ENCODE assay signal across 22 mouse cellular contexts in genomic region chr13:63247631-63248030, GRCm38 (mm10).
DNase-seq lines count a peak whose midpoint lies in the region; ATAC-seq and TF ChIP-seq lines count a peak whose summit lies in the region.
"Had no signal": no experiment of that assay in that cellular context is flagged by ENCODE, and none has a peak within 500 bp of the region (broad histone marks: within the 10 kb centered on the region; RNA-seq: fewer than 3 reads in every experiment).

No protein-coding gene starts in this region.

- ATAC-seq in heart, embryonic 13.5 days (ENCODE audit: extremely low read depth, insufficient number of reproducible peaks, low FRiP score, low TSS enrichment): no peak
- ATAC-seq in limb, embryonic 13.5 days (ENCODE audit: low FRiP score, low read depth): no peak
- ATAC-seq: forebrain, postnatal 0 days; intestine, embryonic 15.5 days had no signal

- intact Hi-C loops in heart, postnatal 25 days (cut with DNase I): no loop called here
- intact Hi-C loops in left cerebral cortex, adult 2 months (cut with DNase I): loop anchor here (5.0 to 10.0 kb wide), 3 partner anchors 200 to 317 kb away; no protein-coding TSS in a partner anchor
- intact Hi-C loops in left cerebral cortex, postnatal 14 days (cut with DNase I): loop anchor here (10.0 kb wide), 1 partner anchor 203 kb away; no protein-coding TSS in a partner anchor

- DNase-seq in heart, postnatal 25 days (ENCODE audit: low spot score): no peak
- DNase-seq in left cerebral cortex, adult 2 months (ENCODE audit: extremely low spot score in 1 of 2, low spot score in 2 of 2): no peak
- DNase-seq in left cerebral cortex, postnatal 14 days (ENCODE audit: low spot score in 2 of 2): no peak
- DNase-seq in MN1 (ENCODE audit: low spot score): peak; percentile 36
- DNase-seq in thymus, adult 18-20 months: no peak
- DNase-seq in urinary bladder, postnatal 10 days (ENCODE audit: low spot score): no peak
- DNase-seq: cerebellum, postnatal 14 days; embryo, embryonic 11 days; forebrain, postnatal 0 days; gastrocnemius, postnatal 10 days; lung, postnatal 36 days; right cerebral cortex, postnatal 4 days; thymus, postnatal 36 days had no signal

- peaks cover 37% of the 10 kb centered on the region for H3K36me3 ChIP-seq in heart, embryonic 13.5 days
- H3K36me3 ChIP-seq in limb, embryonic 13.5 days: peaks cover 46% of the 10 kb centered on the region
- H3K36me3 ChIP-seq: hindbrain, embryonic 12.5 days; midbrain, embryonic 12.5 days; neural tube, embryonic 15.5 days had no signal

- H3K4me2 ChIP-seq in heart, embryonic 13.5 days: no peak overlapping the region
- peak overlapping the region; percentile 91 for H3K4me2 ChIP-seq in limb, embryonic 13.5 days (replicated peaks)
- H3K4me2 ChIP-seq: heart, embryonic 11.5 days; hindbrain, embryonic 12.5 days; intestine, embryonic 15.5 days; midbrain, embryonic 12.5 days; neural tube, embryonic 15.5 days had no signal

- H3K9ac ChIP-seq in heart, embryonic 13.5 days: no peak overlapping the region
- peak overlapping the region; percentile 58 for H3K9ac ChIP-seq in limb, embryonic 13.5 days
- H3K9ac ChIP-seq: forebrain, postnatal 0 days; hindbrain, embryonic 12.5 days; intestine, embryonic 15.5 days; liver, embryonic 14.5 days; midbrain, embryonic 12.5 days; neural tube, embryonic 15.5 days had no signal

- no peaks in the 10 kb centered on the region for H3K9me3 ChIP-seq in heart, embryonic 13.5 days
- H3K9me3 ChIP-seq in limb, embryonic 13.5 days: no peaks in the 10 kb centered on the region
- H3K9me3 ChIP-seq: G1E; hindbrain, embryonic 12.5 days; intestine, embryonic 15.5 days; midbrain, embryonic 12.5 days; neural tube, embryonic 15.5 days had no signal

- no peaks in the 10 kb centered on the region for H3K27me3 ChIP-seq in heart, embryonic 13.5 days (replicated peaks)
- no peaks in the 10 kb centered on the region for H3K27me3 ChIP-seq in limb, embryonic 13.5 days
- H3K27me3 ChIP-seq: hindbrain, embryonic 12.5 days; intestine, embryonic 15.5 days; midbrain, embryonic 12.5 days; neural tube, embryonic 15.5 days had no signal

- H3K27ac ChIP-seq in heart, embryonic 13.5 days (replicated peaks): peak overlapping the region; percentile 77; the same call in 1 of the 2 replicates
- H3K27ac ChIP-seq in left cerebral cortex, adult 2 months: peak overlapping the region; percentile 52
- 0 out of 2 replicates have a peak overlapping the region, but pooled peaks have one; percentile 17 for H3K27ac ChIP-seq in limb, embryonic 13.5 days
- H3K27ac ChIP-seq: hindbrain, embryonic 12.5 days; intestine, embryonic 15.5 days; liver, embryonic 14.5 days; midbrain, embryonic 12.5 days; neural tube, embryonic 15.5 days had no signal

- no peak overlapping the region for H3K4me3 ChIP-seq in heart, embryonic 13.5 days
- no peak overlapping the region; the same call in 1 of the 2 replicates for H3K4me3 ChIP-seq in left cerebral cortex, adult 2 months
- peak overlapping the region; percentile 87; the same call in 1 of the 2 replicates for H3K4me3 ChIP-seq in limb, embryonic 13.5 days
- H3K4me3 ChIP-seq: hindbrain, embryonic 12.5 days; intestine, embryonic 15.5 days; midbrain, embryonic 12.5 days; neural tube, embryonic 15.5 days had no signal

- WGBS in heart, embryonic 13.5 days: 90% methylated on average over 11 of the region's 11 CpGs
- WGBS in limb, embryonic 13.5 days: 90% methylated on average over 11 of the region's 11 CpGs

- H3K4me1 ChIP-seq in heart, embryonic 13.5 days: peaks cover 99% of the 10 kb centered on the region
- peaks cover 97% of the 10 kb centered on the region for H3K4me1 ChIP-seq in limb, embryonic 13.5 days

- TF ChIP-seq CTCF in left cerebral cortex, adult 2 months (IDR thresholded peaks at IDR 0.05): no peak

Comparison
In these comparisons a context has a peak if more than half of its experiments do, and no peak if none do; other contexts are left out.
1. H3K27ac ChIP-seq: peak in every context shown above with its lines; median percentile 77 in heart, embryonic 13.5 days; 52 in left cerebral cortex, adult 2 months; 17 in limb, embryonic 13.5 days.